Mouse (Mus musculus): ENCODE results near the gene Gm21964.

- TF ChIP-seq E2F4 (IDR thresholded peaks at IDR 0.05; ENCODE audit: borderline replicate concordance, low read depth, low read length) (no peak), MXI1 (IDR thresholded peaks at IDR 0.05; ENCODE audit: low read depth, low read length) (no peak), CTCF (IDR thresholded peaks at IDR 0.05 in 2 of 3, conservative IDR thresholded peaks at IDR 0.05 in 1 of 3; ENCODE audit: control insufficient read depth in 1 of 3, insufficient read depth in 1 of 3, low read depth in 2 of 3, low read length in 3 of 3, poor library complexity in 1 of 3, severe bottlenecking in 1 of 3) (no peak), MAZ (IDR thresholded peaks at IDR 0.05; ENCODE audit: low read depth, low read length) (no peak), POLR2A (IDR thresholded peaks at IDR 0.05; ENCODE audit: control insufficient read depth in 1 of 2, insufficient read depth in 1 of 2, low read depth in 1 of 2, low read length in 2 of 2, poor library complexity in 1 of 2) (no peak), GABPA (IDR thresholded peaks at IDR 0.05; ENCODE audit: low read depth, low read length) (no peak), SMC3 (IDR thresholded peaks at IDR 0.05; ENCODE audit: low read depth, low read length) (no peak), MAX (IDR thresholded peaks at IDR 0.05; ENCODE audit: low read length) (no peak)
Observed at GRCm38 (mm10) chr8:110069706-110070105, 31.3 kb upstream of the Gm21964 start.
